Mouse (Mus musculus) liver, embryonic 11.5 days (tissue): ENCODE measurements around the gene Prps1. TPM values are rescaled to one million over a fixed set of nuclear protein-coding genes. Genes with fewer than 3 reads are reported as not detected.
A peak's percentile ranks its signal among the peaks of the same experiment; 100 is the strongest.

Experiments
- ATAC-seq: fragments of 200-750 bp; cut with Nextera tagmentation; replicated peaks from 2 replicates; pipeline ENCODE4 v1.8.0; 2017; ENCODE audit warnings: moderate number of reproducible peaks, mild to moderate bottlenecking, moderate TSS enrichment, moderate library complexity; ENCODE audit not compliant: low FRiP score
- DNase-seq: peaks from one replicate; pipeline ENCODE4 v3.0.0-alpha.2; 2017; ENCODE audit warnings: low spot score
- H3K27ac ChIP-seq: fragments of 300-500 bp; sonication (generic); 2 replicates; pipeline ENCODE4 v1.5.1; 2014; ENCODE audit warnings: mild to moderate bottlenecking, low read depth, low read length, control low read depth
- H3K27me3 ChIP-seq: fragments of 300-500 bp; sonication (generic); replicated peaks from 2 replicates; pipeline ENCODE4 v1.6.1; 2014; ENCODE audit warnings: low read length, mixed read lengths; ENCODE audit not compliant: control insufficient read depth, insufficient read depth
- H3K36me3 ChIP-seq: fragments of 300-500 bp; sonication (generic); 2 replicates; pipeline ENCODE4 v1.6.1; 2014; ENCODE audit warnings: mild to moderate bottlenecking, low read length, moderate library complexity, mixed read lengths; ENCODE audit not compliant: control insufficient read depth, insufficient read depth
- H3K4me1 ChIP-seq: fragments of 300-500 bp; sonication (generic); replicated peaks from 2 replicates; pipeline ENCODE4 v1.6.1; 2014; ENCODE audit warnings: low read length, mixed read lengths; ENCODE audit not compliant: control insufficient read depth, insufficient read depth
- H3K4me2 ChIP-seq: fragments of 300-500 bp; sonication (generic); 2 replicates; pipeline ENCODE4 v1.6.1; 2014; ENCODE audit warnings: mild to moderate bottlenecking, control low read depth, moderate library complexity
- H3K4me3 ChIP-seq: fragments of 300-500 bp; sonication (generic); 2 replicates; pipeline ENCODE4 v1.5.1; 2014; ENCODE audit warnings: low read depth, low read length, control low read depth
- H3K9ac ChIP-seq: fragments of 300-500 bp; sonication (generic); 2 replicates; pipeline ENCODE4 v1.6.1; 2014; ENCODE audit warnings: low read depth, low read length, control low read depth
- H3K9me3 ChIP-seq: fragments of 300-500 bp; sonication (generic); 2 replicates; pipeline ENCODE4 v1.6.1; 2016; ENCODE audit warnings: low read length, inconsistent platforms, mixed read lengths; ENCODE audit not compliant: control insufficient read depth
- WGBS: fragments of 180-500 bp; shearing (Covaris S2); extraction: QIAGEN DNeasy Blood & Tissue Kit; methylation state at CpG from one replicate; pipeline ENCODE4 v1.1.7; 2014; 5-methylcytosine and 5-hydroxymethylcytosine counted together
- polyA plus RNA-seq: library from polyadenylated mRNA; unstranded; fragments of >200 nt; fragmentation: Nextera tagmentation; extraction: Ambion mirVana; gene quantifications from 2 replicates; pipeline ENCODE4 v1.2.1, GENCODE M21; 2014

Prps1 gene
- polyA plus RNA-seq, 1 experiment from 2014 or later, result 78.3 TPM

DNA sequence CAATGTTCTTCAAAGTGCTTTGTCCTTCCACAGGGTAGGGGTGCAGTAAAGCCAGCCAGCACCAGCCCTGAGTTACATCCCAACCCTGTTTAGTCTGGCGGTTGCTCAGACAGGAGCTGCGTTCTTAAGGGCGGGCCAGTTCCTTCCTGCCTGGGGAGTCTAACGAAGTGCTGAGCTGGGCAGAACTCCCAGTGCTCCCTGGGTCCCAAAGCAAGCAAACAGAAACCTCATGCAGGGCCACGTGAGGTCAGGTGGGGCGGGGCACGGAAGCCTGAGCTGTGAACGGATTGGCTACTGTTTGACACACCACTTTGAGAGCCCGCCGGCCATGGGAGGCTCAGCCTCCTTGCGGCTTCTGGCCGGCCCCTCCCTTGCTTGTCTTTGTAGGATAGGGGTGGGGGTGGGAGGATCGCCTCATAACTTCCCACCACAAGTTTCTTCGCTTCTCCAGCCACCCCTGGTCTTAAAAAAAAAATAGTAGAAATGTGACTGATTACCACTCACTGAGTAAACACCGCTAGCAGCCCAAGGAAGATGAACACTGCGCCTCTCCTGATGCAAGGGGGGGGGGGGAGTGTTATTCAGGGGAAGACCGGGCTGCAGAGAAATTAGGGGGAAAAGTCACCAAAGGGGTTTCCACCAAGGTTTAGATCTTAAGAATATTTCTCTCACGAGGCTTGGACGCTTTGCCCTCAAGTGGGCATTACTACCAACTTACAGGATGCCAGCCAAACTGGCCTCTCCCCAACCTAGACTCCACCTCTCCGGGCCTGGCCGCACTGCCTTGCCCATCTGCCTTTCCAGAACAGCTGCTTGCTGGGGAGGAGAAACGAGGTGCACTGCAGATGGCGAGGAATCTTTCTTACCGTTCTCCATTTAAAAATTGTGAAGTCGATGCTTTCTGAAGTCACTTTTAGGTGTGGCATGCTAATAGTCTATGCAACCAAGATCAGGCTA, 64.0 kb downstream of the Prps1 start:
- DNase-seq, result peak; percentile 76
- H3K4me1 ChIP-seq, result peaks cover 3% of the 10 kb centered on the region; the same call in 1 of the 2 replicates
- ATAC-seq, result peak; percentile 99
- H3K27me3 ChIP-seq, result peaks cover 10% of the 10 kb centered on the region
- H3K4me3 ChIP-seq, result peak overlapping the region; percentile 30
- peak overlapping the region; percentile 49 for H3K27ac ChIP-seq
- H3K9ac ChIP-seq, result peak overlapping the region; percentile 25; the same call in 1 of the 2 replicates
- H3K36me3 ChIP-seq, result no peaks in the 10 kb centered on the region
- WGBS, result 20% methylated on average over 25 of the region's 25 CpGs
- H3K4me2 ChIP-seq, result peak overlapping the region; percentile 58
- H3K9me3 ChIP-seq, result no peaks in the 10 kb centered on the region

DNA sequence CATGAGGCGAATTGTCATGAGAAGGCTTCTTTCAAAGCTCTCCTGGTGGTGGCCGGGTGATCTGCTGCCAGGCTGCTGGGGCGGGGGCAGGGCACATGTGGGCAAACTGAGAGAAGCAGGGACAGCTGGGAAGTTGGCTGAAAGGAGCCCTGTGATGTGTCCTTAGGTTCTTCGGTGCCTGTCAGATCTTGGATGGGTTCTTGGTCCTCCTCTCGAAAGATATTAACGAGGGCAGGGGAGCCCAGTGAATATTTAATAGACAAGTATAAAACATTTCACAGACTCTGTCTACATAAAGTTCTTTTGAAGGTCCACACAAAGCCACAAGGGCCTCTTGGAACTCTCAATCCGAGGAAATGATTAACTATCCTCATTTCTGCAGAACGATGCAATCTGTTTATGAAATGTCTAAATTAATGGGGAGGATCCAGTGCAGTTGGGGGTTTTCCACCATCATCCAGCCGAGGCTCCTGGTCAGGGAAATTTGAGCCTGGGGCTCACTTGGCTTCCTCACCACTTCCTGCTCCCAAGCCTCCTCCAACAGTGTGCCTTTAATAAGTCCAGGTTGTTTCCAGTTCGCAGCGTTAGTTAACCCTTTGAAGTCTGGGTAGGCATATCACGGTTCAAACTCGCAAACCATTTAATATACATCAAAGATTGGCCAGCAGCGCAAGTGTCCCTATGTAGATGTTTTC, 65.8 kb downstream of the Prps1 start:
- 61% methylated on average over 14 of the region's 14 CpGs for WGBS
- Histone ChIP-seq H3K27me3 (peaks cover 12% of the 10 kb centered on the region), H3K9ac (no peak overlapping the region), H3K9me3 (no peaks in the 10 kb centered on the region), H3K4me3 (no peak overlapping the region), H3K27ac (no peak overlapping the region), H3K4me1 (peaks cover 3% of the 10 kb centered on the region; the same call in 1 of the 2 replicates), H3K4me2 (no peak overlapping the region), H3K36me3 (no peaks in the 10 kb centered on the region)
- ATAC-seq (no peak), DNase-seq (no peak)

DNA sequence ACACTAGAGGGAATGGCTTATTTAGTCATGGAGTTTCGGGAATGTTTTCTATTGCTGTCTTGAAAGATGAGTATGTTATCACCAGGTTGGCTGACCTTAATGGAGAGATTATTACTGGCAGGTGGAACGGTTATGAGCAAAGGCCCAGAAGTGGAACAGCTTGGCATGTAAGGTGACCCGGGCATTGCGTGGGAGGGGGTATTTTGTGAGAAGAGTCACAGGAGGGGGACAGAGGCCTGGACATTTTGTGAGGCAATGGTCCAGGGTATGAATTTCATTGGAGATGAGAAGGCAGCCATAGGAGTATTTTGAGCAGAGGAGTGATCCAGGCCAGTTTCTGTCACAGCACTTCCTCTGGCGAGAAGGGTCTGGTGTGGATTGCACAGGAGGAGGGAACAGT, 67.8 kb downstream of the Prps1 start:
- WGBS, result 85% methylated on average over 5 of the region's 5 CpGs

More for the DNA sequence above, 67.8 kb downstream of the Prps1 start:
- peaks cover 4% of the 10 kb centered on the region for H3K27me3 ChIP-seq
- H3K9me3 ChIP-seq, result no peaks in the 10 kb centered on the region
- no peak overlapping the region for H3K27ac ChIP-seq
- no peak overlapping the region for H3K9ac ChIP-seq
- ATAC-seq, result no peak
- peaks cover 3% of the 10 kb centered on the region; the same call in 1 of the 2 replicates for H3K4me1 ChIP-seq
- H3K4me3 ChIP-seq, result no peak overlapping the region
- H3K36me3 ChIP-seq, result no peaks in the 10 kb centered on the region
- no peak overlapping the region for H3K4me2 ChIP-seq
- no peak for DNase-seq

Other genes starting within 250 kb of the Prps1 start
- 0.03 and 0.15 TPM in 2 replicates for gene Frmpd3, start 114.3 kb upstream of the Prps1 start, polyA plus RNA-seq
- 31.5 and 32.2 TPM in 2 replicates for gene Tsc22d3, start 144.0 kb downstream of the Prps1 start, polyA plus RNA-seq
- 0.87 and 1.4 TPM in 2 replicates for gene Mid2, start 208.0 kb downstream of the Prps1 start, polyA plus RNA-seq